Mouse (Mus musculus): ENCODE measurements at regions not wholly inside any gene's neighbourhood (a gene's known extent, or its start where the extent isn't known, plus 50 kb on each side); places are given as distances from the start of the nearest gene placed in this dataset.
"Not testable (repeated sequence)": the region's sequence is repeated elsewhere in the genome, so short reads cannot be mapped to it uniquely, and the experiment has no call there.

- DNase-seq (ENCODE audit: low read depth, low spot score): no peak
Measured at GRCm38 (mm10) chr16:19024010-19024532, 147.2 kb downstream of the Hira start.

DNA sequence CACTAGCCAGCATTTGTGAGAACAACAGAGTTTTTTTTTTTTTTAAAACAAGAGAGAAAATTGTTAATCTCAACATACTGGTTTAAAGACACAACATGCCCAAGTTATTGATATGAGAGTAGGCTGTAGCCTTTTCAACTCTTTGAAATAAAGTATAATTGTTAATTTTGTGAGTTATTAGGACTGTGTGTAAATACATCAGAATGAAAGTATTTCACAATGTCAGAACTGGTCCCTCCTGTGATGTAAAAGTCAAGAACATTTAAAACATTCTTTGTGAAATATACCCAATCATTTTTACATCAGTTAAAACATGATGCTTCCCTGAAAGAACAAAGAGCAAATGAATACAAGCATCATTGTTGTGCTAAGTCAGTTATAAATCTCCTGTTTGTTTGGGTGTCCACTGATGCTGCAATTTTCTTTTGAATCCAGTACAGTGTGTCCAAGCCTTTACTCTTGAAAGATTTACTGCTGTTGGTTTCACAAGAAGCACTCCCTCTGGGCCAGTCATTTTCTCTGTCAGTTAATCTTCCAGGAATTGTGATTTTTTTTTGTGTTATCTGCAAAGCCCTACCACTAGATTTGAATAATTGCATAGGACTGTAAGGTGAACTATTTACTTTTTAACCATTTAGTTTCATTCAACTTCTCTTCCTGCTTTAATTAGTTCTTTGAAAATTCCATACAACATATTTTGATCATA, 148.5 kb downstream of the Hira start:
- DNase-seq (ENCODE audit: low read depth, low spot score): no peak

GRCm38 (mm10) chr16:19027096-19027495, 150.3 kb downstream of the Hira start:
- no peak for DNase-seq (ENCODE audit: low read depth, low spot score)

GRCm38 (mm10) chr16:19032582-19032981, 155.7 kb downstream of the Hira start:
- DNase-seq (ENCODE audit: low read depth, low spot score): no peak

DNA sequence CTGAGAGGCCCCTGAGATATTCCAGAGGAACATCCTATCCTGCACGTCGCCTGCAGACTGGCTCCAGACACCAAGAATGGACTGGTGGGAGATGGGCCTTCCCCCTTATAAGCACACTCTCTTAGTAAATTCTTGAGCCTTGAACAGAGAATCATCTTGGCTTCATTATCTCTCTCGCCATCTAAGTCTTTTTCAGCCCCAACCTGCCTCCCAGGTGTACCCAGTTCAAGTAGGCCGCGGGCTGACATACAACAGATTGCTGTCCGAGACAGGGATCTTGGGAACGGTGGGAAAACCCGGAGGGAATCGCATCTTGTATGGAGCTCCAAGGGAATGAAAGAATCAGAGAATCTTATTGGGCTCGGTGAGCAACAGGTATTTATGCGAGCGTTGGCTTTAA, 158.9 kb downstream of the Hira start:
- DNase-seq (ENCODE audit: low read depth, low spot score): no peak

- DNase-seq (ENCODE audit: low read depth, low spot score): no peak
Measured at GRCm38 (mm10) chr16:19037681-19038080, 160.8 kb downstream of the Hira start.

DNA sequence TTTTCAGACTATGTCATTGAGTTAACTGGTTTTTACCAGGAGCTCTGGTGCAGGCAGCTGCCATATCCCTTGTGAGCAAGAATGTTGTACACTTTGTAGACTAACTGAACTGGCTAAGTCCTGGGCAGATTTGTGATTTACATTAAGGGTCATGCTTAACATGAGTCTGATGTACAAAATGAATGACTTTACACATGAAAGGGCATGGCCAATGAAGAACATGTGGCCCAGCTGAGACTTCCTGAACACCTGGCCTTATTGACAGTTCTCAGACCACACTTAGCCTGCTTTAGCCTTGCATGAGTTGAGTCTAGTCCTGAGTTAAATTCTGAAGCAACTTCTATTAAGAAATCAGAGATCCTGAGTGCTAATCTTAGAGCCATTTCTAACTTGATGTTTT, 176.0 kb downstream of the Hira start:
- no peak for DNase-seq (ENCODE audit: low read depth, low spot score)

DNA sequence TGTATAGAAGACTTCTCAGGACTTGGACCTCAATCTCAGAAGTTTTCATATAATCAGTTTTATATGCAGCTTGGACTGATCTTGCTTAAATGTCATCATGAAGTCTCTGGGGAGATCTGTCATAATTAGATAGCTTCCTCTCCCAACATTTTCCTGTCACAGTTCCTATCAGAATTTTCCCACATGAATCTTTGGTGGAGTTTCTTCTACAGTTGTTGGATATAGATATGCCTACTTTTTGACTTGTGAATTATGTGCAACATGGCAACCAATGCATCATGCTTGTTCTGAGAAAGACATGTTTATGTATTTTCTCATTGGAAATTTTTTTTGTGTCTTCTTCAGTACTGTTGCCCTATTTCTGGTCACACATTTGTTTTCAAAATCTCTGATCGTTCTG, 183.5 kb downstream of the Hira start:
- DNase-seq (ENCODE audit: low read depth, low spot score): no peak

- DNase-seq (ENCODE audit: low read depth, low spot score): no peak
Measured at GRCm38 (mm10) chr16:19061796-19062195, 185.0 kb downstream of the Hira start.

- no peak for DNase-seq (ENCODE audit: low read depth, low spot score)
Measured at GRCm38 (mm10) chr16:19062557-19063400, 185.9 kb downstream of the Hira start.

GRCm38 (mm10) chr16:19063401-19063762, 186.5 kb downstream of the Hira start:
- no peak for DNase-seq (ENCODE audit: low read depth, low spot score)

DNA sequence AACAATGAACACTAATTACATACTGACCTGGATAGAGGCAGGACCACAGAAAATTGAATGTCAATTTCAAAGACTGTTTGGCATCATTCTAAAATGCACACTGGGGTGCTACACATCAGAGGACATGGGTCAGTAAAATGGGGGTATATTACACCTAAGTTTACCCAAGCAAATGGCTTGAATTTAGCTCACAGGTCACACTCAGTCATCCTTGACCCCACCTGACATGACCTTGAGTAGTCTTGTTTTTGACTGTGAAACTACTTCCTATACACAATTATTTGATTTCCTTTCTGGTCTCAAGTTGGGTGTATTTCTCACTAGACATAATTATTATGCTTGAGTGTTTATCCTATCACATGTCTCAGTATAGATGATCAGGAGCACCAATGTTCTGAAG, 187.6 kb downstream of the Hira start:
- DNase-seq (ENCODE audit: low read depth, low spot score): no peak

- DNase-seq (ENCODE audit: low read depth, low spot score): no peak
Measured at GRCm38 (mm10) chr16:19065543-19066141, 188.8 kb downstream of the Hira start.

DNA sequence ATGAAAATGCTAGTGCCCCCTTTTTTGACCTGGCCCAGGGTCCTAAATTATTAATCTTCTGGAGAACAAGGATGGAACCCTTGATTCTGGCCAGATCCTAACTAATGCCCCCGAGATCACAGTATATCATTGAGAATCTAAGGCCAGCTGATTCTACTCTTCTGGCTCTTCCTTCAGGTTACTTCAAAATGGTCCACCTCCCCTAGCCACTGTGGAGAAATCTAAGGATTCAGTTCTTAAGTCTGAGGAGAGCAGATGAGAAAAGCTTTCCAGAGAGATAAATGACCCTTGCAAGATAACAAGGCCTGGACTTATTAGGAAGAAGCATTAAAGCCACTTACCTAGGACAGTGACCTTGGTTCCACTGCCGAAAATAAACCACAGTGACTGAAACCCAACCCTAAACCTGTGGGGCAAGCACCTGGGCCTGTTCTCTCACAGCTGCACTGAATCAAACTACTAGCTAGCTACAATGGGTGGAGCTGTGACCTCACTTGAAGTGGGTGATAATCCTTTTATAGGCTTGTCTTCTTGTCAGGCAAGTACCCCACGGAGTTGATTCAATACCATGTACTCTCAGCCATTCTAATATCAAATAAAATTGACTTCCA, 190.0 kb downstream of the Hira start:
- no peak for DNase-seq (ENCODE audit: low read depth, low spot score)

DNA sequence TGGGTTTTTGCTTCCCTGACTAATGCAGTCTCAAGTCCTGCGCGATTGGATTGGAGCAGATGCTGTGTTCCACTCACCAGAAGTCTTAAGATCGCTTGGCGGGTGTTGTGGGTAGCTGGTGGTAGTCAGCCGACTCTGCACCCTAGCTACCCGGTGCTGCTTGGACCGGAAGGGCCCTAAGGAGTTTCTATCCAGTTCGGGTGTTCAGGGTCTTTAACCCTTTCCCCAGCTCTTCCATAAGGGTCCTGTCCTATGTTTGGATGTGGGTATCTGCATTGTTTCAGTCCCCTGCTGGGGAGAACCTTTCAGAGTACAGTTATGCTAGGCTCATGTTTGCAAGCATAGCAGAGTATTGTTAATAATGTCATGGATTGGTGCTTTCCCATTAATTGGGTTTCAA, 206.7 kb downstream of the Hira start:
- not testable (repeated sequence) for DNase-seq (ENCODE audit: low read depth, low spot score)

GRCm38 (mm10) chr16:19087914-19088313, 211.1 kb downstream of the Hira start:
- DNase-seq (ENCODE audit: low read depth, low spot score): peak; percentile 5
